Mouse (Mus musculus) embryo, embryonic 9.5 days (tissue): ENCODE data around the gene Oaz3.

Experiments
- DNase-seq: peaks from one replicate; pipeline ENCODE4 v3.0.0-alpha.2; 2017; ENCODE audit errors: extremely low spot score

Oaz3 gene

DNA sequence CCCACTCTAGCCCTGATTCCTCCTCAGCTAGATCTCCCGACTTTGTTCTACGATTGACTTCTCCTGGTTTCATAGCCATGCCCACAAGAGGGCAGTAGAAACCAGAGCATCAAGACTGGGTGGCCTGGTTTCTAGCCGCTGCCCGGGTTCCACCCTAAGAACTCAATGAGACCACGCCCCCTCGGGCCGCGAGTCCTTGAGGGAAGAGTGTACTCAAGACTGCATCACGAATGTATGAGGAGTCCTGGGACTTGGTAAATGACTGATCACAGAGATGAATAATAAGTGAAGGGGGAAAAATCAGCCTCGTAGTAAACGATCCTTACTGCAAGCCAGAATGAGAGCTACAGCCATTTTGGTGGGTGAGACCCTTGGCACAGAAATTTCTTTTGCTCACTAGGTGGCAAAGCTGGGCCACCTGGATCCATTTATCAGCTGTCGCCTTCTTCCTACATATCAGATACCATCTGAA is 12.8 kb upstream of the Oaz3 start:
- peak; percentile 85 for DNase-seq

DNA sequence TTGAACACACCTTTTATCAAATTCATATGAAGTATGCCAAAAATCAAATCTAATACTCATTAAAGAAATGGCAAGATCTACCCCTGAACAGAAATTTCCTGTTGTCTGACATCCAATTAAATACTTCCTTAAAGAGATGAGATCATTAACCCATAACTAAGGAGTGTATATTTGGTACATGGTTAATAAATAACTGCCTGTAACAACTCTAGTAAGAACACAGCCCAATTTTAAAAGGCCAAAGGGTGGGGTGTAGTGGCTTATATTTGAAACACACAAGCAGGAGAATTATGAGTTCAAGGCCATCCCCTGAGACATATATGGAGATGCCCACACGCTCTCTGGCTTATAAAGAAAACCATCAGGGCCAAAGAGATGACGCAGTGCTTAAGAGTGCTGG is 5.7 kb upstream of the Oaz3 start:
- no peak for DNase-seq

DNA sequence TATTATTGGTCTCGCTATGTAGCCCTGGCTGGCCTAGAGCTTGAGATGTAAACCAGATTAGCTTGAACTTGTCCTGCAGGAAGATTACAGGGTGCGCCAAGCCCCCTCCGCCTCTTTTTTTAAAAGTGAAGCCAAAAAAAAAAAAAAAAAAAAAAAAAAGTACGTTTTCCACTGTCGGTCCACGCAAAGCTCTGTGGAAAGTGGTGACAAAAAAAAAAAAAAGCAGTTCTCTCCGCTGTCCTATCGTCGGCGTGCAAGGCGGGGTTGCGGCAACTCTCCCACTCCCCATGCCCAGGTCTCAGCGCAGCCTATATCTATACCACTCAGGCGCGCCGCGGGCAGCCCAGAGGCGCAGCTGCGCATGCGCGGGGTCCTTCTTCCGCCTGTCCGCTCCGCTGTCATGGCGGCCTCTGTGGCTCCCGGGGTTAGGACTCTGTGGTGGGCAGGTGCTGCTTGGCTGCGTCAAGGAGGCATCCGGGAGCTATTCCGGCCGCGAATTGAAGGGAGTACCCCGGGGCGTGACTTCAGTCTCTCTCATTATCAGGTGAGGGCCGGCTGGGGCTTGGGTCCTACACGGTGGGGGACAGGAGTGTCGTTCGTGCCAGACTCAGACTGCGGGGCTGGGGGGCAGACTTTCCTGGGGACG is 641 bp downstream of the Oaz3 start, which contains the start of gene Mrpl9:
TSS of gene Mrpl9 (plus strand) at position 368 of the 646 bp plus-strand sequence.
- DNase-seq, result peak; percentile 96

DNA sequence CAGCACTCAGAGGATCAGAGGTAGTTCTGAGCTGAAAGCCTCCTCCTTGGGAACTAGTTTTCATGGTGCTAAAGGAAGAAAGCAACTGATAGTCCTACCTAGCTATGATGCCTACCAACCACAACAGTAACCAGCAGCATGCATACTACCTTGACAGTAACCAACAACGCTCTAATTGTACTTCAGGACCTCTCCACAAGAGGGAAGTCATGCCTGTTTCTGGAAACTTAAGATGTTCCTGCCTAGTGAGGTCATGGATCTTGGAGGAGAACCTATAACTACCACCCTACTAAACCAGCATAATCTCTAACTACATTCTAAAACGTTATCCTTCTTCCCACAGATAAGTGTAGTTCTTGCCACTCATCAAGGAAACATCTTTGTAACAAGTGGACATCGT is 2.5 kb downstream of the Oaz3 start:
- DNase-seq, result no peak

DNA sequence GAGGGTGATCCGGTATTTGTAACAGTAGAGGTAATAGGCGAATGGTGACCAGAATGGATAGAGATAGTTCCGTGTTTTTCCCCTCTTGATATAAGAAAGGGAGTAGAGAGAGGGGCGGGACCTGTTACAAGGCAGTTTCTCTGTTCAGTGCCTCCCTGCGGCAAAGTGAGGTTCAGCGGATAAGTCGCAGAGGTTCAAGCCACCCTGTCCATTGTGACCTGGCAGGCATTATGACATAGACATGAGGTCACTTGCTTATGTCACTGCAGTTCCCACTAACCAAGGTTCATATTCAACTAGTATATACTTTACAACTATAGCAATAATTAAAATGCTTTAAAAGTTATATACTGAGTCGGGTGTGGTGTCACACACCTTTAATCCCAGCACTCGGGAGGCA is 7.3 kb downstream of the Oaz3 start:
- no peak for DNase-seq

DNA sequence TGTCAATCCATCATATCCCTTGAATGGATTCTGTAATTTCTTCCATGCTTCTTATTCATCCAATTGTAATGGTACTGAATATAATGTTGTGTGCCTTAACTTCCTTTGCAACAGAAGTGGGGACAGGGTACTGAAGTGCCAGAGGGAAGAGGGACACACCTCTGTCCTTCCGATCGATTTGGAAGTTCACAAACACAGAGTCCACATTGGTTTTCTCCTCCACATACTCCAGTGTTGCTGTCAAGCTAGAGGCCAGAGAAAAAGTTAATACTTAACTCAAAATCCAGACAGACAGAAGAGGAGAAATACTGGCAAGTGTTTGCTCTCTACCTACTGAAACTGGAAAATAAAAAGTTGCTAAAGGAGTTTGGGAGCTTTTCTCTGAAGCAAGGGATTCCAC is 9.4 kb downstream of the Oaz3 start:
- no peak for DNase-seq

DNA sequence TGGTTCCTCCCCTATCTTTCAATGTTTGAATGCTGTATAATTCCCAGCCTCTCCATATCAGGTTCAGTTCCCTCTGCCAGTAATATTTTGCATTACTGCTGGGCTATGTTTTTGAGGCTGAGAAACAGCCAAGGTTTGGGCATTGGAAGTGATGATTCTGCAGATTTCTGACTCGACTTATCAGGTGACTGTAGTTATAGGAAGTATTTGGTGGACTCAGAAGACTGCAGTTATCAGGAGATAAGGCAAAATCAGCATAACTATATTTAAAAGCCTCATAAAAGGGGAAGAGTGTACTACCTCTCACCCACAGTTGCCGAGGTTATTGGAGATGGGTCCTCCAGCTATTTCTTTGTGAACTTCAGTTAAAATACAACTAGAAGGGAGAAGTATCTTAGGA is 12.7 kb downstream of the Oaz3 start:
- no peak for DNase-seq

DNA sequence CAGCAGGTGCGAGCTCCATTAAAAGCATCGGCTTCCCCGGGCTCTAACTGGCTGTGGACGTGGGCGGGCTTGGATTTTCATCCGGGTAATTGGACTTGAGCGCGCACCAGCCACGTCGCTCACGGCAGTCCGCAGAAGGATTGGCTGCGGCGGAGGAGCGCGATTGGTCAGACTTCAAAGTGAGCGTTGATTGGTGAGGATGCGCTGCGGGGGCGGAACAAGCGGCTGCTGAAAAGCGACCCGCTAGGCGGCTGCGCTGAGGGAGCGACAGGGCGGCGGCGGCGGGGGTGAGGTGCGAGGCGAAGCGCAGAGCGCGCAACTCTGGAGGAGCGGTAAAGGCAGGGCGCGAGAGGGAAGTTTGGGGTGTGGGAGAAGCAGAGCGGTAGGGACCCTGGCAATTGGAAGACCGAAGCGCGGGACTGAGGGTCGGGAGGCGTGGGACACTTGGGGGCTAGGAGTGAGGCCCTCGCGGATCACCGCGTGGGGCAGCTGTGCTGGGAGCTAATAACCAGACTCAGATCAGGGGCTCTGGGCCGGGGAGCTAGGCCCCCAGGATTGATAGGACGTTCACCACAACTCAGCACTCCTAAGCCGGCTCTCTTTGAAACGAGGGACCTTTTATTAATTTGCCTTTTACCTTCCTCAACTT is 30.6 kb downstream of the Oaz3 start, which contains the start of gene Tdrkh:
TSS of gene Tdrkh (plus strand) at position 243 of the 649 bp plus-strand sequence.
- DNase-seq, result peak; percentile 94

DNA sequence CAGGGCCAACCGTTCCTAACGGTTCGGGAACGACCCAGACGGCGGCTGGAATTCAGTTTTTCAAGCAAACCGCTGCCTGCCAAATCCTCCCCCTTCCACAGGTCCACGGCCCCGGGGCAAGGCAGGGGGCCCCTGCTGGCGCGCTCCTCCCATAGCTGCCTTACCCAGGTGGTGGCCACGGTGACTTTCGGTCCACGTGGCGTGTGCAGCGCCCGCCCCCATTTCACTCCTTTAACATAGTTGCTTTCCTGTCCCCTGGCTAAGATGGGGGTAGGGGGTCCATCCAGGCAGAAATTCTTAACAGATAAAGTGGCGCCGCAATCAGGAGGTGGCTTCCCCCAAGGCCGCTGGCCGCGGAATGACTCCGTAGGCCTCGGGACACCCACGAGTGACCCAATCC is 31.2 kb downstream of the Oaz3 start:
- no peak for DNase-seq

DNA sequence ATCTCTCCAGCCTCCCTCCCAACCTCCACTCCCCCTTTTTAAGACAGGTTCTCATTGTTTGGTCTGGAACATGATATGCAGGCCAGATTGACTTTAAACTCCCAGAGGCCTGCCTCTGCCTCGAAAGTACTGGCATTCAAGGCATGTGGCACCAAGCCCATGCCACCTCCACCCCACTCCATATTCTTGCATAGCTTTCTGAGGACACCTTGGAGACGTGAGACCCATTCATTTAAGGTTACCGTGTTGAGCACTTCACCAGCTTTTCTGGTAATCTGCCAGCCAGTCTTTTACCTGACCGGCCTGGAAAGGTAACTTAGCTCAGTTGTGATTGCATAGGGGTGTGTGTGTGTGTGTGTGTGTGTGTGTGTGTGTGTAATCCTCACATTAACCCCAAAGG is 38.2 kb downstream of the Oaz3 start:
- no peak for DNase-seq

DNA sequence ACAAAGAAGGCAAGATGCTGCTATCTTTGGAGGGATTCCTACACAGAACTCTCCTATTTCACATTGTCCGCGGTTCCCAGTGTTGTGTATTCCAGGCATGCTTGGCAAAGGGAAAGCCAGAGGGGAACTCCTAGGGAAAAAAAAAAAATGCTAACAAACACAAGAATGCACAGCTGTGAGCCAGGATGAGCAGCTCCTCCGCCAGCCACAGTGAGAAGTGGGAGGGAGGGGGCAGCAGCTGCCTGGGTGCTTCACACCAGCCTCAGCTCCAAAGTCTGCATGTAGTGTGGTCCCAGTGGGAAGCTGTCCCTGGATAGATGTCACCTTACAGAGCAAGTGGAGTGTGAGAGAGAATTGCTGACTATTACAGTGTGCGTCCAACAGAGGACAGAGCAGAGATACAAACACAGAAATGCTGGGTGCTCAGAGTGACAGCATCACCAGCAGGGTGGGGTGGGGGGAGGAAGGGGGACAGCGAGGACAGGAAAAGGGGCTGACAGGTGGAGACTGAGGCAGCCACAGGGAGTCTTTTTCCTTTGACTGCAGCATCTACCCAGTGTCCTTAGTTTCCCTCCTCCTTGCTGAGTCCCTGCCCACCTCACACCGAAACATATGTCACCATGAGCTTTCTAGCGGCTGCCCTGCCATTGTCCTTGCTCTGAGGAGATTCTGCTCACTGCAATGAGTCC is 39.2 kb downstream of the Oaz3 start:
- no peak for DNase-seq

DNA sequence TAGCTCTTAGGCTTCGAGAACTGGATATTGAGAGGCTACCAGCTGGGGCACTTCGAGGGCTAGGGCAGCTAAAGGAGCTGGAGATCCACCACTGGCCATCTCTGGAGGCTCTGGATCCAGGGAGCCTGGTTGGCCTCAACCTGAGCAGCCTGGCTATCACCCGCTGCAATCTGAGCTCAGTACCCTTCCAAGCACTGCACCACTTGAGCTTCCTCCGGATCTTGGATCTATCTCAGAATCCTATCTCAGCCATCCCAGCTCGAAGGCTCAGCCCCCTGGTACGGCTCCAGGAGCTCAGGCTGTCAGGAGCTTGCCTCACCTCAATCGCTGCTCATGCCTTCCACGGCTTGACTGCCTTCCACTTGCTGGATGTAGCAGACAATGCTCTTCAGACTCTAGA is 41.3 kb downstream of the Oaz3 start:
- no peak for DNase-seq

DNA sequence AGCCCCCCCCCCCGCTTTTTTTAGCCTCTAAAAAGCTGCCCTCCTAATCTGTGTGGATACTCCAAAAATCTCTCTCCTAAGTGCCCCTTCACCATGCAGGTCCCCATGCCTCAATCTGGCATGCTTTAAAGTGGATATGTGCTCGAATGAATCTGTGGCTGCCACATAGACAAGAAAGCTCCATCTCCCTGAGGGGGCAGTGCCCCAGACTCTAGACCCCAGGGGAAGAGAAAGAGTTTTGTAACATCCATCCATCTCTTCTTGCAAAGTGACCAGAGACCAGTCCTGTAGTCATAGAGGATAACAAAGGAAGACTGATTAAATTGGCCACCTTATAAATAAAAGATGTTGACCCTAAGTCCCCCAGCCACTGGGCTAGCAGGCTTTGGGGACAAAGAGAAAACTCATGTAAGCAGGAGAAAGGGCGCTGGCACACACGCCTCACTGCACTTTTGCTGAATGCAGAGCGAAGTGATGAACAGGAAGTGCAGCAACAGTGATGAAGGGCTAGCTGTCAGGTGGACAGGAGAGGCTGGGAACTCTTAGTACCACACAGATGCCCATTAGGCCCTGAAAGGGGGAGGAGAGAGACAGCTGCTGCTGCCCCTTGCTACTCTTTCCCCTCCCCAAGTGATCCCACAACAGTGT is 43.9 kb downstream of the Oaz3 start:
- DNase-seq, result no peak

DNA sequence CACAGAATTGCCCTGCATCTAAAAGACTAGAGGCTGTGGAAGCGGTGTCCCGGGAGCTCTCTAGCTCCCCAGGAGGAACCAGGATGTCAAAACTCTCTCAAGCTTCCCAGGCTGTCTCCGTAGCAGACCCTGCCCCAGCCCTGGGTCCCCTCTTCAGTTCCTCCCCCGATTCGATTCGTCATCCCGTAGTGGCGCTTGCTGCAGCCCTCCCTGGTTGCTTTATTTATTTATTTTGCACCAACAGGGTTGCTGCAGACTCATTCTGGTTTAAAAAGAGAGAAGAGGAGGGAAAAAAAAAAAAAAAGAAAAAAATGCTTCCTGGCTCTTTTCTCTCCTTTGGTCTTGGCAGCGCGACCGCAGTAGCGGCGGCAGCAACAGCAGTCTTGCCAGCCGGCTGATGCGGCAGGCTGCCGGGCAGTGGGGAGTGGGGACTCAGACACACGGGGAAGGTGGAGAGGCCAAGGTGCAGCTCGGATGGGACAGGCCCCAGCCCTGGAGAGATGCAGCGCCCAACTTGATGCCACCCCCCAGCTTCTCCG is 44.7 kb downstream of the Oaz3 start:
- DNase-seq, result peak; percentile 50

DNA sequence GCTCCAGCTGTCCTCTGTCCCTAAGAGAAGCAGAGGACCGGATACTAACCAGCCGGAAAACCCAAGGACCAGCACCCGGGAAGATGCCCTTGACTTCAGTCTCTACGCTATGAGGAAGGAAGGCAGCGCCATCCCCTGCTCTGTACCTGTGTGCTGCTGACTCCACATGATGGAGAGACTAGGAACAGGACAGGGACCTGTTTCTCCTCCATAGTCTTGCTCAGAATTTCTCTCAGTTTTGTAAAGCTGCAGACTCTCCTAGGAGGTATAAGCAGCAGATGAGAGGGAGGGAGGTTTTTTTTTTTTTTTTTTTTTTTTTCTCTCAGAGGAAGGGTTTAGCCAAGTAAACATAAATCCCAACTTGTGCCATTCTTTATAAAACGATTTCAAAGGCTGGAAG is 45.5 kb downstream of the Oaz3 start, which contains the start of gene Lingo4:
TSS of gene Lingo4 (plus strand) at position 301 of the 400 bp plus-strand sequence.
- no peak for DNase-seq

DNA sequence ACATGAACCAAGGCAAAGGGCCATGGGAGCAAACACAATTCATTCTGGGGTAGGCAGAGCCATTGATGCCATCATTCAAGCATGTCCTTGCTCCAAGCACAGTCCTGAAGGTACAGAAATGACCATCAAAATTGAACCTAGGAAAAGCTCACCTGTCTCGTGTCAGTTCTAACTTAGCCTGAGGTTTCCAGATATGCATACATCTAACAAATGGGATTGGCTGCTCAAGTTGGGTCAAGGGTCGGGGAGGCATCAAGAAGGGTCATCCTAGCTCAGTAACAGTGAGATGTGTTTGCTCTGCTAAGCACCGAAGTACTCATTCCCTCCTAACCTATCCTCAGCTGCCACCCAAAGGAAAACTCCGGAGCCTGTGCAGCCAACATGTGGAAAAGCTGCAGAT is 46.9 kb downstream of the Oaz3 start:
- DNase-seq, result no peak

DNA sequence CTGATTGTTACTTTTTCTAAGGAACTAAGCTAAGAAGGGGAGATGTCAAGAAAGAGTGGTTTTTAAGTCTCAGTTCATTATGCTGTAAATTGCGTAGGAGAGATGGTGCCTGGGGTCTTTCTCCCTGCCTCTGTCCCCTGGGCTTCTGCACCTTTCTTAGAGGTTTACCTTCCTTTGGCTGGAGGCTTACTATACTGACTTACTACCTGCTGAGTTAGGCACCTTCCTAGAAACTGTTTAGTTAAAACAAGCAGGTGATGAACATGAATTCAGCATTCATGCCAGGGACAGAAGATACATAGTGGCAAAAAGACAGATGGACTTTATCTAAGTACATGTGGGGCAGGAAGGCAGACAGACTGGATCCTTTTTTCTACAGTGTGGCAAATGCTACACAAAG is 47.4 kb downstream of the Oaz3 start:
- DNase-seq, result no peak

DNA sequence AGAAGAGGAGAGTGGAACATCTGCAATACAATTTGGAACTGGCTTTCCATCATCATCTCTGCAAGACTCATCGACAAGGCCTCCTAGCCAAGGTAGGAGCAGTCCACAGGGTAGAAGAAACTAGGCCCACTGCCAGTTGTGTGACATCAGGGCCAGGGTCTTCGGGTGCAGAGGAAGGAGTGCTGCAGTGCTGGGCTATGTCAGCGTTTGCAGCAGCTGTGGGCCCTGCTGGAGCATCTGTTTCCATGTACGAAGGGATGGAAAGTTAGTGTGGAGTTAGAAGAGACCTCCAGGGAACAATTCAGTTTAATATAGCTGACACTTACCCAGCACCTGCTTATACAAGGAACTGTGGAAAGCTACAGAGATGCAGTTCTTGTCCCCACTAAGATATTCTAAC is 50.7 kb downstream of the Oaz3 start:
- DNase-seq, result no peak

DNA sequence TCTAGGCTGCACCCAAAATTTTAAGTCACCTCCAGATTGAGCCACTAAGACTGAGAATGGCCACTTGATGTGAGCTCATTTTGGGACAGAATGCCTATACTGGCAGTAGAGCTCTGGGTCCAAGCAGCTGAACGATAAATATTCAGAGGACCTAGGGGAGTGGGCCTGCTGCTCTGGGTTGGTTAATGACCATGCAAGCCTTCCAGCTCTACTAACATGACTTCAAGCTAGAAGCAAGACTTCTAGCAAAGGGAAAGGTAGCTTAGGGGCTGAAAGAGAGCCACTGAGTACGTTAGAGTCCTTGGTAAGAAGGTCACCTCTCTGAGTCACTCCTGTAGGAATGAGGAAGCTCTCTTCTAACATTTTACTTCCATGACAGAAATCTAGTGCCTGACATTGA is 51.6 kb downstream of the Oaz3 start:
- DNase-seq, result no peak

DNA sequence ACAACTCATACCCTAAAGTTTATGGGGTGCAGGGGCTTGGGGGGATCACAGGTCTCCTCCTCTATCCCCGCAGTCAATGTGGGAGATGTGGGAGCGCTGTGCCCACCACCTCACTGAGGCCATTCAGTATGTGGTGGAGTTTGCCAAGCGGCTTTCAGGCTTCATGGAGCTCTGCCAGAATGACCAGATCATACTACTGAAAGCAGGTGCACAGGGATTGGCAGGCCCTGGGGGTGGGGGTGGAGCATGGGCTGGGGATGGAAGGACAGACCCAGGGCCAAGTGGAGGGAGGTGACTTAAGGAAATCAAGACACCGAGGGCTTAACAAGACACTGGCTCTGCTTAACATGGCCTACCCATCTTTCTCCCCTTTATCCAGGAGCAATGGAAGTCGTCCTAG is 52.7 kb downstream of the Oaz3 start:
- no peak for DNase-seq

DNA sequence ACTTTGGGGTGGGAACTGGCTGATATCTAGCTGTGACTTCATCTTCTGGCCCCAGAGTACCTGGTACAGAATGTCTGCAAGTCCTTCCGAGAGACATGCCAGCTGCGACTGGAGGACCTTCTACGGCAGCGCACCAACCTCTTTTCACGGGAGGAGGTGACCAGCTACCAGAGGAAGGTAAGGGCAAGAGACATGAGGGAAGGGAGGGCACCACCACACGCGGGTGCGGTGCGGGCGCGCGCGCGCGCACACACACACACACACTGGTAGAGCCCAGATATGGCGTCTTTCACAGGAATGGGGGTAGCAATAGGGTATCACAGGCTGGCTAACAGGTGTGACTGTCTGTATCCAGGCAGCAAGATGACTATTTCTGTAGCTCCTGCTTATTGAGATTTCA is 54.3 kb downstream of the Oaz3 start:
- no peak for DNase-seq

DNA sequence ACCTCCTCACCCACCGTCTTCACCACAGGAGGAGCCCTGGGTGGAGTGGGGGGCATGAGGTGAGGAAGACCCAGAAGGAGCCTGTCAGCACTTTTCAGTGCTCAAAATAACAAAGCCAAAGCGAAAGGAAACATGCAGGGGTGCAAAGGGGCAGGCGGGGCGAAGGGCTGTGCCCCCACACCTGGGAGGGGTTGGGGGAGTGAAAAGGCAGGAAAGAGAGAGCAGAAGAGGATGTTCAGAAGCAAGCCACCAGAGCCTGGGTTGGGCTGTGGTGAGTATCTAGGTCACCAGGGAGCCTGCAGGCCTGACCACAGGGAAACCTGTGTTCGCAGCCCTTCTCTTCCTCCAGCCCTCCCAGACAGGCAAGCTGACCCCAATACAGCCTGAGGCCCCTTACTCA is 55.7 kb downstream of the Oaz3 start:
- no peak for DNase-seq
